Mouse (Mus musculus) MEL (cell line): ENCODE measurements at regions not wholly inside any gene's neighbourhood (a gene's known extent, or its start where the extent isn't known, plus 50 kb on each side); places are given as distances from the start of the nearest gene placed in this dataset.

Experiments used
- CTCF ChIP-seq, 3 experiments: IDR thresholded peaks in 2 of 3; conservative IDR thresholded peaks in 1 of 3; 2 replicates each; pipeline ENCODE4 v1.5.1; 2011 to 2012; ENCODE audit warnings: low read length in 3 of 3, low read depth in 2 of 3, mild to moderate bottlenecking in 2 of 3, improper control_type of control experiment in 1 of 3, inconsistent platforms in 1 of 3, mixed read lengths in 1 of 3, moderate library complexity in 1 of 3; ENCODE audit not compliant: control insufficient read depth in 1 of 3, insufficient read depth in 1 of 3, poor library complexity in 1 of 3, severe bottlenecking in 1 of 3
- MAX ChIP-seq: IDR thresholded peaks from 2 replicates; pipeline ENCODE4 v1.6.1; 2011; ENCODE audit warnings: low read length, improper control_type of control experiment
- POLR2A ChIP-seq, 2 experiments: IDR thresholded peaks; 2 replicates each; pipeline ENCODE4 v1.6.1; 2011 to 2012; ENCODE audit warnings: low read length in 2 of 2, mild to moderate bottlenecking in 2 of 2, control low read depth in 1 of 2, improper control_type of control experiment in 1 of 2, low read depth in 1 of 2, moderate library complexity in 1 of 2; ENCODE audit not compliant: control insufficient read depth in 1 of 2, insufficient read depth in 1 of 2, poor library complexity in 1 of 2
- TBP ChIP-seq: IDR thresholded peaks from 2 replicates; pipeline ENCODE4 v1.8.0; 2011; ENCODE audit warnings: low read depth, low read length, improper control_type of control experiment
- TCF12 ChIP-seq: IDR thresholded peaks from 2 replicates; pipeline ENCODE4 v1.6.1; 2014; ENCODE audit warnings: low read depth, mild to moderate bottlenecking, inconsistent platforms, low read length, improper control_type of control experiment, moderate library complexity
- USF1 ChIP-seq: IDR thresholded peaks from 2 replicates; pipeline ENCODE4 v1.6.1; 2014; ENCODE audit warnings: low read depth, mild to moderate bottlenecking, inconsistent platforms, low read length, improper control_type of control experiment, moderate library complexity
- ZC3H11A ChIP-seq: IDR thresholded peaks from 2 replicates; pipeline ENCODE4 v1.6.1; 2012; ENCODE audit warnings: low read depth, mild to moderate bottlenecking, inconsistent platforms, low read length, improper control_type of control experiment
- ZNF384 ChIP-seq: IDR thresholded peaks from 2 replicates; pipeline ENCODE4 v1.6.1; 2012; ENCODE audit warnings: low read depth, mild to moderate bottlenecking, inconsistent platforms, low read length, improper control_type of control experiment

DNA sequence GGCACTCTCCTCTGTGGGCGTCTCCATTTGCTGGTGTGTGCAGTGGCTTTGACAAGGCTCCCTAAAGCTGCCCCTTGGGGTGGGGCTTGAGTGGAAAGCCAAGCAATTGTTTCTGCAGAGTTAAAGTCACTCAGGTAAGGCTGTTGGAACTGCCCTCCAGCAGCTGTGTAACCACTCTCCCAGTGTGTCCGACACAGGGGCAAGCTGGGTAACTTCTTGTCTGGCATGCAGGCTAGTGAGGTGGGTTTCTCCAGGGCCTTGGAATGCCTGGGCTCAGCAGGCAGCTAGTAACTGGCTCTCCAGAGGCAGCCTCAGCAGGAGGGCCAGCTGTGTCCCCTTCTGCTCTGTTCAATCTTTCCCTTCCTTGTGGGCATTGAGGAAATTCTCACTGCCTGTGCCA lies 199.5 kb upstream of the Gas1 start:
- TF ChIP-seq CTCF (IDR thresholded peaks at IDR 0.05 in 2 of 3, conservative IDR thresholded peaks at IDR 0.05 in 1 of 3; ENCODE audit: control insufficient read depth in 1 of 3, insufficient read depth in 1 of 3, low read depth in 2 of 3, low read length in 3 of 3, poor library complexity in 1 of 3, severe bottlenecking in 1 of 3), result no peak
- no peak for TF ChIP-seq ZC3H11A
- TF ChIP-seq ZNF384, result no peak
- no peak for TF ChIP-seq MAX
- TF ChIP-seq TCF12, result no peak
- no peak for TF ChIP-seq TBP
- TF ChIP-seq POLR2A (IDR thresholded peaks at IDR 0.05; ENCODE audit: control insufficient read depth in 1 of 2, insufficient read depth in 1 of 2, low read depth in 1 of 2, low read length in 2 of 2, poor library complexity in 1 of 2), result no peak
- TF ChIP-seq USF1, result no peak
